Comparison of ENCODE assay signal across 1 mouse cellular context in genomic region chr5:147063215-147063661, GRCm38 (mm10).
A peak's percentile ranks its signal among the peaks of the same experiment; 100 is the strongest.
TF ChIP-seq lines count a peak whose summit lies in the region.

No protein-coding gene starts in this region.

TF ChIP-seq in MEL, 35 proteins besides CTCF, POLR2A, EP300 and RAD21 (continued from another document):
- TF ChIP-seq MXI1 (IDR thresholded peaks at IDR 0.05; ENCODE audit: low read depth, low read length) (peak; percentile 75), ETS1 (IDR thresholded peaks at IDR 0.05; ENCODE audit: low read depth, low read length) (peak; percentile 92)
TF ChIP-seq in MEL: peak in this region for 10.
